In genomic region chr16:9078405-9078942, GRCm38 (mm10) we compare ENCODE assay signal across 15 mouse cellular contexts.
"Had no signal": no experiment of that assay in that cellular context is flagged by ENCODE, and none has a peak within 500 bp of the region (broad histone marks: within the 10 kb centered on the region; RNA-seq: fewer than 3 reads in every experiment).

No protein-coding gene starts in this region.

- H3K4me2 ChIP-seq: liver, embryonic 13.5 days; neural tube, embryonic 13.5 days; stomach, embryonic 15.5 days had no signal

- H3K4me1 ChIP-seq: neural tube, embryonic 13.5 days; stomach, embryonic 15.5 days had no signal

- H3K4me3 ChIP-seq: liver, embryonic 13.5 days; myocyte; neural tube, embryonic 13.5 days; stomach, embryonic 15.5 days had no signal

- H3K36me3 ChIP-seq: liver, embryonic 13.5 days; neural tube, embryonic 13.5 days; stomach, embryonic 15.5 days had no signal

- H3K9me3 ChIP-seq: liver, embryonic 13.5 days; neural tube, embryonic 13.5 days; stomach, embryonic 15.5 days had no signal

- H3K27me3 ChIP-seq: liver, embryonic 13.5 days; neural tube, embryonic 13.5 days; stomach, embryonic 15.5 days had no signal

- DNase-seq: kidney, adult 18-20 months; kidney, adult 9 months; kidney, postnatal 14 days; kidney, postnatal 4 days; liver, embryonic 13.5 days; lung, adult 2 months; lung, postnatal 14 days; lung, postnatal 4 days; retina, postnatal 1 day; right cerebral cortex, postnatal 25 days; spleen, adult 18-20 months; thymus, postnatal 25 days had no signal

- H3K27ac ChIP-seq: liver, embryonic 13.5 days; neural tube, embryonic 13.5 days; stomach, embryonic 15.5 days had no signal

- H3K9ac ChIP-seq: liver, embryonic 13.5 days; neural tube, embryonic 13.5 days; stomach, embryonic 15.5 days had no signal
